Mouse (Mus musculus): Measurements from ENCODE around the gene Rpl41.

DNA sequence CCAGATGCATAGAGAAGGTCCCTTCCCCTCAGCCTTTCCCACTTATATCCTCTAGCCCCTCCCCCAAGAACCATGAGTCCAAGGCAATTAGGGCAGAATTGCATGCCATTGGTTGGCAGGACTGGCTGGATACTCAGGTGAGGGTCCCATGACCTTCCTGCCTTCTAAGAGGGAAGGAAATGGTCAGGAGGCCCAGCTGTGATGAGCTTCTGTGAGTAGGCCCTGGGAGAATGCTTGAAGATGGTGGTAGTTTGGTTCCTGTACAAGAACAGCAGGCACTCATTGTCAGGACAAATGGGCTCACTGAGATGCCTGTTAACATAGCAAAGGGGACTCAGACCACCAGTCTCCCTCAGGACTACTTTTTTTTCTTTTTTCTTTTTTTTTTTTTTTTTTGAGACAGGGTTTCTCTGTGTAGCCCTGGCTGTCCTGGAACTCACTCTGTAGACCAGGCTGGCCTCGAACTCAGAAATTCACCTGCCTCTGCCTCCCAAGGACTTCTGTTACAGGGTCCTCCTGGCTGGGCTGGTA, 10.7 kb downstream of the Rpl41 start:
- no peak for TF ChIP-seq GATA1 (IDR thresholded peaks at IDR 0.05; ENCODE audit: borderline replicate concordance, low read length)
- no peak for TF ChIP-seq FLI1 (IDR thresholded peaks at IDR 0.05; ENCODE audit: low read length)
